Mouse (Mus musculus): ENCODE data around the gene Sp7. TPM values are rescaled to one million over a fixed set of nuclear protein-coding genes. Genes with fewer than 3 reads are reported as not detected.

Sp7 gene
- polyA plus RNA-seq, 1 experiment from 2014 or later, result 0.21 TPM

DNA sequence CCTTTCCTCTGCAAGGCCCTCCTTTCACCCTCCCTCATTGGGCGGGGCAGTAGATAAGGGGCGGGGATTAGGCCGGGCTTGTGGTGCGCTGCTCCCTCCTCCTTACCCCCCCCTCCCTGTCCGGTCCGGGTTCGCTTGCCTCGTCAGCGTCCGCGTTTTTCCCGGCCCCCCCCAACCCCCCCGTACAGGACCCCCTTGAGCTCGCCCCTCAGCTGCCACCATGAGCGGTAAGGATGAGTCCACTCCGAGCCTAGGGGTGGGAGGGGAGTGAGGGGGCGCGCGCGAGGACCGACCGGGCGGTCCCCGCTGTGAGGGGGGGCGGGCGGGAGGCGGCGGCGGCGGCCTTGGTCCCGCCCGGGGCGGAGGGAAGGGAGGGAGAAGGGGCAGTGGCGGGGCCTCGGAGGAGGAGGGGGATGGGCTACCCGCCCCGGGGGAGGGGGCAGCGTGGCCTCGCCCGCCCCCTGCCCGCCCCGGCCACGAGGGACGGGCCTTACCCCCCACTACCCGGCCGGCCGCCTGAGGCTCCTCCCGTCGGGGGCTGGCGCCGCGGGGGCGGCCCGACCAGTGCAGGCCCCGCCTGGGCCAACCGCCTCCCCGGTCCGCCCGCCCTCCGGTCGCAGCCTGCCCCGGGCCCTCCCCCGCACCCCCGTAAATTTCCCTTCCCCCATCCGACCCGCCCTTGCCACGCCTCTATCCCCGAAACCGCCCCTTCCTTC lies 39.4 kb upstream of the Sp7 start:
- Histone ChIP-seq H3K4me2 (ENCODE audit: low read length) (peak overlapping the region; percentile 62), H3K9me3 (ENCODE audit: control insufficient read depth, low read length) (peaks cover 3% of the 10 kb centered on the region; the same call in 1 of the 2 replicates), H3K9ac (replicated peaks; ENCODE audit: low read length) (peak overlapping the region; percentile 87), H3K27me3 (ENCODE audit: control insufficient read depth, insufficient read depth, low read length) (no peaks in the 10 kb centered on the region), H3K4me1 (ENCODE audit: control insufficient read depth, insufficient read depth, low read length) (peaks cover 28% of the 10 kb centered on the region), H3K36me3 (ENCODE audit: control insufficient read depth, insufficient read depth, low read length) (peaks cover 33% of the 10 kb centered on the region), H3K4me3 (replicated peaks; ENCODE audit: low read depth, low read length) (peak overlapping the region; percentile 79), H3K27ac (replicated peaks; ENCODE audit: low read depth, low read length) (peak overlapping the region; percentile 83)
- under 1% methylated on average over 35 of the region's 69 CpGs for WGBS
- 0 out of 2 replicates have a peak, but pooled peaks have one; percentile 0 for ATAC-seq (ENCODE audit: low FRiP score, low TSS enrichment)
- peak; percentile 74 for DNase-seq

DNA sequence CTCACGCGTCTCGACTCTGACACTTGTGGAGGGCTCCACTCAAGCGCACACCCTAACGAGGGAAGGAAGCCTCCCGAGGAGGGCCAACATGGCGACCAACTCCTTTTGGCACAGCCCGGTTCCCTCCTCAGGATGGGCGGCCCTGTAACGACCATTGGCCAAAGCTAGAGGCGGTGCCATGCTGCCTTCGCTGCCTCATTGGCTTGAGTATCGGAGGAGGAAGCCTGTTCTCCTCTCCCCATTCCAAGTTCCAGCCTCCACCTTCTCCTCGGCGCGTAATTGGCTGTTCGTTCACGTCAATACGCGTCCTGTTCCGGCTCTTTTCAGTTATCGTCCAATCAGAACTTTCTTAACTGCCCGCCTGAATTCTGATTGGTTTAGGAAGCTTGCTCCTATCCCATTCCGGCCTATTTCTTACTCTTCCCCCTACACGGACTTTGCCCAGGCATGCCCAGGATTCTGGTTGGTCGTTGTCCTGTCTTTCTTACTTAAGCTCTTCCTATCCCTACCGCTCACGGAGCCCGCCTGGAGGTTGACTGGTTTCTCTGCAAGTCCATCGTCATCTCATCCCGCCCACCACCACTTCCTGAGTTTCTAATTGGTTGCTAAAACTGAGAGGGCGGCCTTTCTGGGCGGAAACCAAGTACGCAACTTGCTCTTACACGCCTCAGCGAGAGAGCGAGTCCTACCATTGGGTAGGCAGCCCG lies 38.7 kb upstream of the Sp7 start, which contains the start of gene Sp1:
Gene Sp1 (plus strand): TSS at position 655 of the 707 bp plus-strand sequence.
- H3K9ac ChIP-seq (replicated peaks; ENCODE audit: low read length), result peak within 1 kb of the TSS; percentile 87
- H3K9me3 ChIP-seq (ENCODE audit: control insufficient read depth, low read length), result peaks cover 3% of the 10 kb centered on the region; the same call in 1 of the 2 replicates
- peaks cover 28% of the 10 kb centered on the region for H3K36me3 ChIP-seq (ENCODE audit: control insufficient read depth, insufficient read depth, low read length)
- peak within 1 kb of the TSS; percentile 99 for H3K27ac ChIP-seq (replicated peaks; ENCODE audit: low read depth, low read length)
- H3K4me2 ChIP-seq (ENCODE audit: low read length), result peak within 1 kb of the TSS; percentile 70
- DNase-seq (peak; percentile 99), ATAC-seq (ENCODE audit: low FRiP score, low TSS enrichment) (peak; percentile 97)
- H3K4me3 ChIP-seq (replicated peaks; ENCODE audit: low read depth, low read length), result peak within 1 kb of the TSS; percentile 79
- under 1% methylated on average over 38 of the region's 38 CpGs for WGBS
- H3K27me3 ChIP-seq (ENCODE audit: control insufficient read depth, insufficient read depth, low read length), result no peaks in the 10 kb centered on the region
- peaks cover 25% of the 10 kb centered on the region for H3K4me1 ChIP-seq (ENCODE audit: control insufficient read depth, insufficient read depth, low read length)

GRCm38 (mm10) chr15:102404608-102405488 lies 37.9 kb upstream of the Sp7 start:
- Histone ChIP-seq H3K4me1 (ENCODE audit: control insufficient read depth, insufficient read depth, low read length) (peaks cover 18% of the 10 kb centered on the region), H3K27me3 (ENCODE audit: control insufficient read depth, insufficient read depth, low read length) (no peaks in the 10 kb centered on the region), H3K4me2 (ENCODE audit: low read length) (peak overlapping the region; percentile 70), H3K27ac (replicated peaks; ENCODE audit: low read depth, low read length) (peak overlapping the region; percentile 99), H3K4me3 (replicated peaks; ENCODE audit: low read depth, low read length) (peak overlapping the region; percentile 57), H3K9me3 (ENCODE audit: control insufficient read depth, low read length) (no peaks in the 10 kb centered on the region), H3K36me3 (ENCODE audit: control insufficient read depth, insufficient read depth, low read length) (peaks cover 20% of the 10 kb centered on the region), H3K9ac (replicated peaks; ENCODE audit: low read length) (peak overlapping the region; percentile 67)
- no peak; the same call in 1 of the 2 replicates for ATAC-seq (ENCODE audit: low FRiP score, low TSS enrichment)
- no peak for DNase-seq
- WGBS, result 16% methylated on average over 34 of the region's 34 CpGs

DNA sequence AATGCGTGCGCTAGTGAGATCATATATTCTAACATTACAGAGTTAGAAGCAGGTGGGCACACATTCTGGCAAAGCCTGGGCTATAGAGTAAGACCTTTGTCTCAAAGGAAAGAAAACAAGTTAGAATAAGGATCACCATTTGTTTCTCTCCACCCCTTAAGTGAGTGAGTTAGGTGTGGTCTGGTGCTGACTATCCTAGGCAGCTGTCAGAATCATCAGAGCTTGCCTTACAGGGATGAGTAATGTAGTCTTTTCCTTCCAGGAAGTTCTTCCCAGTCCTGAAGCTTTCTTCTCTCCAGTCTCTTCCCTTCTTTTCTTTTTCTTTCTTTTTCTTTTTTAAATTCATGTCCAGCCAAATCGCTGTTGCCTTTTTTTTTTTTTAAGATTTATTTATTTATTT lies 35.2 kb upstream of the Sp7 start:
- DNase-seq (no peak), ATAC-seq (ENCODE audit: low FRiP score, low TSS enrichment) (no peak)
- Histone ChIP-seq H3K36me3 (ENCODE audit: control insufficient read depth, insufficient read depth, low read length) (no peaks in the 10 kb centered on the region), H3K27ac (replicated peaks; ENCODE audit: low read depth, low read length) (no peak overlapping the region), H3K4me3 (replicated peaks; ENCODE audit: low read depth, low read length) (no peak overlapping the region), H3K9ac (replicated peaks; ENCODE audit: low read length) (no peak overlapping the region), H3K9me3 (ENCODE audit: control insufficient read depth, low read length) (no peaks in the 10 kb centered on the region), H3K4me1 (ENCODE audit: control insufficient read depth, insufficient read depth, low read length) (peaks cover 13% of the 10 kb centered on the region), H3K4me2 (ENCODE audit: low read length) (no peak overlapping the region), H3K27me3 (ENCODE audit: control insufficient read depth, insufficient read depth, low read length) (no peaks in the 10 kb centered on the region)
- 98% methylated on average over 3 of the region's 3 CpGs for WGBS

- Histone ChIP-seq H3K4me3 (replicated peaks; ENCODE audit: low read depth, low read length) (no peak overlapping the region), H3K36me3 (ENCODE audit: control insufficient read depth, insufficient read depth, low read length) (no peaks in the 10 kb centered on the region), H3K9ac (replicated peaks; ENCODE audit: low read length) (no peak overlapping the region), H3K27ac (replicated peaks; ENCODE audit: low read depth, low read length) (no peak overlapping the region), H3K9me3 (ENCODE audit: control insufficient read depth, low read length) (no peaks in the 10 kb centered on the region), H3K27me3 (ENCODE audit: control insufficient read depth, insufficient read depth, low read length) (no peaks in the 10 kb centered on the region), H3K4me2 (ENCODE audit: low read length) (no peak overlapping the region), H3K4me1 (ENCODE audit: control insufficient read depth, insufficient read depth, low read length) (peaks cover 12% of the 10 kb centered on the region)
- 76% methylated on average over 2 of the region's 2 CpGs for WGBS
- DNase-seq (no peak), ATAC-seq (ENCODE audit: low FRiP score, low TSS enrichment) (no peak)
These were observed 34.3 kb upstream of the Sp7 start for GRCm38 (mm10) chr15:102401278-102401677.

- 84% methylated on average over 10 of the region's 10 CpGs for WGBS
- H3K9ac ChIP-seq (replicated peaks; ENCODE audit: low read length), result no peak overlapping the region
These were observed 33.6 kb upstream of the Sp7 start for GRCm38 (mm10) chr15:102400476-102401045.

DNA sequence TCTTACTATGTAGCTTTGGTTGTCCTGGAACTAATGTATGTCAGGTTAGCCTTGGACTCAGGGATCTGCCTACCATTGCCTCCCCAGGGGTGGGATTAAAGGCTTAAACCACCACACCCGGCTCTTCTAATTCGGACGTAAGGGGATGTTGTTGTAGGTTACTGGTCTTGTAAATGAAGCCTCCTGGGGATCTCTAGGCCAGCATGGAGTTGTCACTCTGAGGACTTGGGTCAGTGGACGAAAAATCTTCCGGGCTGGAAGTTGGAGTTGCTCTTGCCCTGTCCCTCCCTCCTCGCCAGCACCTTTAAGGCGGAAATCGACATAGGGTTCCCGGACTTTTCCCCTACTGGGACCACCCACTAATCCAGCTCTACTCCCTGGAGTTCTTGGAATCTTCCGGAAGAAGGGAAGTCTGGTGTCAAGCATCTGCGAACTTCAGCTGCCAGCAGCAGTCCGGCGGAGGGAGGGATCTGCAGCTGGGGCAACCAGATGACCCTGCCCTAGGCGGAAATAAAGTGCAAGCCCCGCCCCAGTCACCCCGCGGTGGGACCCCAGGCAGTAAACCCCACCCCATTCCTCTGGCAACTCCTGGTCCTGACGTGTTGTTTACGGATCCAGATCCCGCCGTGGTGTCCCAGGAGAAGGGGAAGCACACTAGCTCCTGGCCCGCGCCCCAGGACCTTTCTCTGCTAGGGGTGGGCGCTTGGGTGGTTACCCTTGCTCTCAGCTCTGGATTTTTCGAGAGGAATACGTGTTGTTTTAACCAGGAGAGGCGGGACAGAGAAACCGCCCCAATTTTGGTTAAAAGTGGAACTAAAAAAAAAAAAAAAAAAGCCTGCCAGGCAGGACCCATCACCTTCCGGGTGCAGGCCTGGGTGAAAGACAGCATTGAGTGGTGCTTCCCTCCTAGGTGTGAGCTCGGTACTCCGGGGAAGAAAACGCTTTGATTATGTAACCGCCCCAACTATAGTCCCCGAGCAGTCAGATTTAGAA lies 32.5 kb upstream of the Sp7 start:
- Histone ChIP-seq H3K4me1 (ENCODE audit: control insufficient read depth, insufficient read depth, low read length) (peaks cover 12% of the 10 kb centered on the region), H3K27ac (replicated peaks; ENCODE audit: low read depth, low read length) (peak overlapping the region; percentile 37; the same call in 1 of the 2 replicates), H3K9ac (replicated peaks; ENCODE audit: low read length) (peak overlapping the region; percentile 51; the same call in 1 of the 2 replicates), H3K4me3 (replicated peaks; ENCODE audit: low read depth, low read length) (peak overlapping the region; percentile 34), H3K27me3 (ENCODE audit: control insufficient read depth, insufficient read depth, low read length) (no peaks in the 10 kb centered on the region), H3K4me2 (ENCODE audit: low read length) (peak overlapping the region; percentile 60), H3K36me3 (ENCODE audit: control insufficient read depth, insufficient read depth, low read length) (no peaks in the 10 kb centered on the region), H3K9me3 (ENCODE audit: control insufficient read depth, low read length) (no peaks in the 10 kb centered on the region)
- ATAC-seq (ENCODE audit: low FRiP score, low TSS enrichment), result peak; percentile 17; the same call in 1 of the 2 replicates
- peak; percentile 57 for DNase-seq
- WGBS, result 5% methylated on average over 34 of the region's 34 CpGs

More at GRCm38 (mm10) chr15:102400476-102401045, 33.6 kb upstream of the Sp7 start:
- no peaks in the 10 kb centered on the region for H3K27me3 ChIP-seq (ENCODE audit: control insufficient read depth, insufficient read depth, low read length)
- H3K9me3 ChIP-seq (ENCODE audit: control insufficient read depth, low read length), result no peaks in the 10 kb centered on the region
- H3K36me3 ChIP-seq (ENCODE audit: control insufficient read depth, insufficient read depth, low read length), result no peaks in the 10 kb centered on the region
- DNase-seq (no peak), ATAC-seq (ENCODE audit: low FRiP score, low TSS enrichment) (no peak)
- H3K4me1 ChIP-seq (ENCODE audit: control insufficient read depth, insufficient read depth, low read length), result peaks cover 12% of the 10 kb centered on the region
- no peak overlapping the region for H3K4me2 ChIP-seq (ENCODE audit: low read length)
- H3K4me3 ChIP-seq (replicated peaks; ENCODE audit: low read depth, low read length), result no peak overlapping the region
- no peak overlapping the region for H3K27ac ChIP-seq (replicated peaks; ENCODE audit: low read depth, low read length)
